Mouse (Mus musculus) heart, adult 2 months (tissue): ENCODE measurements around the gene Cacna1g. TPM values are rescaled to one million over a fixed set of nuclear protein-coding genes. Genes with fewer than 3 reads are reported as not detected.

Source experiments
- DNase-seq, 2 experiments: peaks; one replicate each; pipeline ENCODE4 v3.0.0; 2021
- H3K27ac ChIP-seq: fragments of 200-600 bp; 2 replicates; pipeline ENCODE4 v1.8.1; 2022
- H3K27me3 ChIP-seq: fragments of 200-500 bp; 2 replicates; pipeline ENCODE4 v1.6.1; 2012; ENCODE audit warnings: mild to moderate bottlenecking, low read length, inconsistent platforms, mixed read lengths; ENCODE audit not compliant: control insufficient read depth, insufficient read depth
- H3K36me3 ChIP-seq: fragments of 200-500 bp; 2 replicates; pipeline ENCODE4 v1.6.1; 2012; ENCODE audit warnings: low read length, inconsistent platforms; ENCODE audit not compliant: control insufficient read depth, insufficient read depth
- H3K4me1 ChIP-seq: fragments of 200-500 bp; 2 replicates; pipeline ENCODE4 v1.6.1; 2011; ENCODE audit warnings: low read length; ENCODE audit not compliant: control insufficient read depth, insufficient read depth
- H3K4me3 ChIP-seq: fragments of 200-600 bp; 2 replicates; pipeline ENCODE4 v1.8.1; 2022
- H3K79me2 ChIP-seq: fragments of 200-500 bp; replicated peaks from 2 replicates; pipeline ENCODE4 v1.6.1; 2012; ENCODE audit warnings: mild to moderate bottlenecking, inconsistent platforms, low read length, moderate library complexity, mixed read lengths; ENCODE audit not compliant: control insufficient read depth, insufficient read depth
- H3K9ac ChIP-seq: fragments of 200-500 bp; 2 replicates; pipeline ENCODE4 v1.6.1; 2012; ENCODE audit warnings: low read depth, mild to moderate bottlenecking, control low read depth, inconsistent platforms, low read length, mixed read lengths
- CTCF ChIP-seq: fragments of 200-600 bp; IDR thresholded peaks from 2 replicates; pipeline ENCODE4 v1.8.1; 2022; ENCODE audit warnings: antibody characterized with exemption, mild to moderate bottlenecking, moderate library complexity
- EP300 ChIP-seq: fragments of 200-500 bp; IDR thresholded peaks from 2 replicates; pipeline ENCODE4 v1.6.1; 2011; ENCODE audit warnings: low read depth, low read length, control low read depth; ENCODE audit not compliant: insufficient read depth
- POLR2A ChIP-seq: fragments of 200-500 bp; IDR thresholded peaks from 2 replicates; pipeline ENCODE4 v1.6.1; 2011; ENCODE audit warnings: mild to moderate bottlenecking, low read depth, low read length, control low read depth; ENCODE audit not compliant: insufficient read depth
- WGBS: fragments of 180-500 bp; shearing (Covaris S2); methylation state at CpG from one replicate; pipeline ENCODE4 v1.1.7; 2018; 5-methylcytosine and 5-hydroxymethylcytosine counted together
- intact Hi-C: fragments of 180-260 bp; cut with DNase I; formaldehyde crosslinking; loops from one replicate; pipeline ENCODE4 v1.15.1; 2025
- polyA plus RNA-seq: library from polyadenylated mRNA; depleted of rRNA; stranded (reverse); fragments of >200 nt; gene quantifications from 2 replicates; pipeline ENCODE4 v1.2.3, GENCODE M21; 2012
- total RNA-seq, 2 experiments: library from RNA; stranded (reverse); gene quantifications; 2 replicates each; pipeline ENCODE4 v1.2.3; 2021

Gene Cacna1g
- total and polyA plus RNA-seq, 3 experiments: 12.2 to 64.4 (median 12.9) TPM

DNA sequence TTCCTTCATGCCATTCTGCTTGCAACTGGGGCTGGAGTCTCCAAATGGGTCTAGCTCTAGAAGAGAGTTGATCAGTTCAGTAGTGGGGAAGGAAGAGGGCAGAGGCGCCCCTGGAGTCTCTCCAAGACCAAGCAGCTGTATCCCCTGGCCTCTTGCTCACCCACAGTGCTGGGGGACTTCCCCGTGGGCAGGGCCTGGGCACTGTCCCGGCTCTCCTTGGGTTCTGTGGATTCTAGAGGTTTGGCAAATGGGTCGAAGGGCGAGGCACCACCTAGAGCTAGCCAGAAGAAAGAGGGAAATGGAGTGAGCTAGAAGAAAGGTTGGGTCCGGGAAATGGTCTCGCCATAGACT is 17.7 kb upstream of the Cacna1g start:
- no peaks in the 10 kb centered on the region for H3K36me3 ChIP-seq
- no peak for DNase-seq
- intact Hi-C loops: no loop called here
- H3K4me1 ChIP-seq: no peaks in the 10 kb centered on the region
- TF ChIP-seq EP300 (no peak), CTCF (no peak), POLR2A (no peak)
- H3K27ac ChIP-seq: no peak overlapping the region
- WGBS: 57% methylated on average over 7 of the region's 7 CpGs
- no peak overlapping the region for H3K9ac ChIP-seq
- no peak overlapping the region for H3K4me3 ChIP-seq
- no peaks in the 10 kb centered on the region for H3K79me2 ChIP-seq
- H3K27me3 ChIP-seq: peaks cover 2% of the 10 kb centered on the region; the same call in 1 of the 2 replicates

DNA sequence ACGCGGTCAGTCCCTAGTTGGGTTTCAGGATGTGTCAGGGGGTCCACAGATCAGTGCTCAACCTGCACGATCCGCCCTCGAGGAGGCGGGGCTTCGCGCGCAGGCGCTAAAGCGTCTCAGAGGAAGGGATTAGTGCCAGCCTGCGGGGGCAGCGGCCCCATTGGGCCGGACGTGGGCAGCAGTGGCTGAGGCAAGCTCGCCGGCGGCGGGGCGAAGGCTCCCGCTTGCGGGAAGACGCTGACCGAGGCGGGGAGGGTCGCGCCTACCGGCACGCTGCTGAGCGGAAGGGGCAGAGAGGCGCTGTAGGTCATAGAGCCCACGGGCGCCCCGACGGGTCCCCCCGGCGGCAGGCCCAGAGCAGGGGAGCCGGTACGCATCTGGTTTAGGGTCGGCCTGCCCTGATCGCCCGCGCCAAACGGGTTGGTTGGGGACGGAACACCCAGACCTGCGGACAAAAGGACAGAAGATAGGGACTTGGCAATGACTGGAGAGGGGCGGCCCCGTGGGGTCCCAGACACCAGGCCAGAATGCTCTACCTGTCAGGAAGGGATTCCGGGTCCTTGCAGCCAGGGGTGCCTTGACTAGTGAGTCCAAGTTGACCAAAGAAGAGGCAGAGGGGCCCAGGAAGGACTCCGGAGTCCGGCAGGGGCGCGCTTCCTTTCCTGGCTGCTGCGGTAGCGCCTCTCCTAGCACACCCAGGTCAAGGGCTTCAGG is 17.2 kb upstream of the Cacna1g start:
- WGBS: 33% methylated on average over 52 of the region's 55 CpGs
- H3K4me1 ChIP-seq: no peaks in the 10 kb centered on the region
- no peak for TF ChIP-seq CTCF
- no peak for TF ChIP-seq POLR2A
- TF ChIP-seq EP300: no peak
- H3K9ac ChIP-seq: peak overlapping the region; percentile 13; the same call in 1 of the 2 replicates
- DNase-seq: no peak
- no peaks in the 10 kb centered on the region for H3K36me3 ChIP-seq
- H3K4me3 ChIP-seq: peak overlapping the region; percentile 11; the same call in 1 of the 2 replicates
- intact Hi-C loops: no loop called here
- H3K27ac ChIP-seq: no peak overlapping the region
- no peaks in the 10 kb centered on the region for H3K79me2 ChIP-seq
- H3K27me3 ChIP-seq: peaks cover 2% of the 10 kb centered on the region; the same call in 1 of the 2 replicates

DNA sequence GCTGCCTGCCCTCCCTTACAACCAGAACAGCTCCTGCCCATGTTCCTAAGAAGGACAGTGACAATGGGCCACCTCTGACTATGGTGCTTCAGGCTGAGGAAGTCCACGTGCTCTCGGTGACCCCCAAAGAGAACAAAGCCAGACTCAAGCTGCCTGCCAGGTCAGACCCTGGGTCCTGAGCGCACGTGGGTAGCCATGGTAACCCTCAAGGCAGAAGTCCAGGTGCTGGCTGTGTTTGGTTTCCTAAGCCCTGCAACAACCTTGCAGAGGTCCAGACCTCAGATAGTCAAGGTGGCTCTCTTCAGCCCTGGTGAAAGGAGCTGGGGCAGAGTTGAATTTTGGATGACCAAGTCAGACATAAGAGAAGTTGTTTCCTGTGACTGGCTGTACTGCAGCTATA is 15.7 kb upstream of the Cacna1g start:
- TF ChIP-seq POLR2A (0 out of 2 replicates have a peak, but pooled peaks have one; percentile 21), EP300 (no peak)
- WGBS: 53% methylated on average over 4 of the region's 4 CpGs
- Histone ChIP-seq H3K4me3 (no peak overlapping the region), H3K4me1 (no peaks in the 10 kb centered on the region), H3K9ac (no peak overlapping the region), H3K36me3 (no peaks in the 10 kb centered on the region), H3K27me3 (peaks cover 2% of the 10 kb centered on the region; the same call in 1 of the 2 replicates), H3K27ac (no peak overlapping the region), H3K79me2 (no peaks in the 10 kb centered on the region)
- intact Hi-C loops: loop anchor here (5.0 kb wide), 2 partner anchors 53 to 197 kb away; no protein-coding TSS in a partner anchor
- no peak for DNase-seq

DNA sequence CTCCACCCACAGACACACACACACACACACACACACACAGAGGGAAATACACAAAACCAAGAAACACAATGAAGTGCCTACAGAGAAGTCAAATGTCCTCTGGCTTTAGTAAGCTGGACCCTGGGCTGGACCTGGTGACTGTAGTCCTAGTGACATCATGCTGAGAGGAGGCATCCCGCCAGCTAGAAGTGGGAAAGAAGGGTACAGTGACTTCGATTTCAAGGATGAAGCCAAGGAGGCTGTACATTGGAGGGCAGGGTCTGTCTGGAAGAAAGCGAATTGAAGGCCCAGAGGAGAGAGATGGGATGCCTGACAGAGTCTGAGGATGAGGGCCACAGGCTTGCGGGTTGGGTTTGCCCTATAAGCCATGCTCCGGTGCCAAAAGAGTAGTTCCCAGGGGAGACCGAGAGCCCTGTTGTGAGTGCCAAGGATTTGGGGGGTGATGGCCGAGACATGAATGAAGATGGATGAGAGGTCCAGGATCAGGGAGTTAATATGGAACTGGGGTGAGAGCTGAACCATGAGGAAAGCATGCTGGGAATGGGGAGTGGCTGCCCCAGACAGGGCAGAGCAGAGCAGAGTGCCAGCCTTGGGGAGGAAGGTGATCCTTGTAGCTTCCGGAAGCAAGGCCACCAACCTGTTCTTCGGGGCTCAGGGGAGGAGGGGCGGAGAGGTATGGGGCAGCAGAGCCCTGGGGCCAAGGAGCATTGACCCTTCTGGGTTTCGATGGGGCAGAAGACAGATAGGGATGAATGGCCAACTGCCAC is 15.0 kb upstream of the Cacna1g start:
- TF ChIP-seq CTCF: no peak
- TF ChIP-seq POLR2A: no peak
- no peak for TF ChIP-seq EP300
- 80% methylated on average over 11 of the region's 11 CpGs for WGBS
- H3K9ac ChIP-seq: no peak overlapping the region
- H3K27ac ChIP-seq: no peak overlapping the region
- no peaks in the 10 kb centered on the region for H3K4me1 ChIP-seq
- no peaks in the 10 kb centered on the region for H3K36me3 ChIP-seq
- H3K27me3 ChIP-seq: peaks cover 2% of the 10 kb centered on the region; the same call in 1 of the 2 replicates
- no peak for DNase-seq
- no peaks in the 10 kb centered on the region for H3K79me2 ChIP-seq
- no peak overlapping the region for H3K4me3 ChIP-seq
- intact Hi-C loops: loop anchor here (5.0 kb wide), 2 partner anchors 53 to 197 kb away; no protein-coding TSS in a partner anchor

- peak; percentile 58; the same call in 1 of the 2 replicates for TF ChIP-seq EP300
- no peak; the same call in 1 of the 2 replicates for TF ChIP-seq CTCF
- WGBS: 4% methylated on average over 24 of the region's 24 CpGs
- Histone ChIP-seq H3K27me3 (0 out of 2 replicates have a peak, but pooled peaks cover 2% of the 10 kb centered on the region), H3K4me1 (0 out of 2 replicates have a peak, but pooled peaks cover 1% of the 10 kb centered on the region), H3K79me2 (no peaks in the 10 kb centered on the region), H3K9ac (no peak within 1 kb of the TSS), H3K36me3 (no peaks in the 10 kb centered on the region), H3K27ac (no peak within 1 kb of the TSS), H3K4me3 (no peak within 1 kb of the TSS)
- peak; percentile 77 to 89 for DNase-seq
- intact Hi-C loops: loop anchor here (1.0 to 5.0 kb wide), 4 partner anchors 56 to 249 kb away; no protein-coding TSS in a partner anchor
Observed at GRCm38 (mm10) chr11:94486001-94486400, 12.0 kb upstream of the Cacna1g start, which contains the start of gene Spata20. Gene Spata20, minus strand, starts transcription at chr11:94486179.
